Mouse (Mus musculus) lung, postnatal 0 days (tissue): ENCODE results near the gene Dlx6. TPM values are rescaled to one million over a fixed set of nuclear protein-coding genes. Genes with fewer than 3 reads are reported as not detected.

Experiments used
- ATAC-seq: fragments of 200-750 bp; cut with Nextera tagmentation; 2 replicates; pipeline ENCODE4 v1.8.0; 2017; ENCODE audit warnings: moderate library complexity
- DNase-seq: peaks from one replicate; pipeline ENCODE4 v3.0.0-alpha.2; 2016; ENCODE audit warnings: low spot score
- H3K27ac ChIP-seq: fragments of 300-500 bp; sonication (generic); 2 replicates; pipeline ENCODE4 v1.5.1; 2014; ENCODE audit warnings: antibody characterized with exemption, mild to moderate bottlenecking, low read length, mixed read lengths
- H3K27me3 ChIP-seq: fragments of 300-500 bp; sonication (generic); replicated peaks from 2 replicates; pipeline ENCODE4 v1.6.1; 2014; ENCODE audit warnings: low read length, mixed read lengths; ENCODE audit not compliant: insufficient read depth
- H3K36me3 ChIP-seq: fragments of 300-500 bp; sonication (generic); 2 replicates; pipeline ENCODE4 v1.6.1; 2014; ENCODE audit warnings: low read length, mixed read lengths; ENCODE audit not compliant: insufficient read depth
- H3K4me1 ChIP-seq: fragments of 300-500 bp; sonication (generic); 2 replicates; pipeline ENCODE4 v1.6.1; 2014; ENCODE audit warnings: antibody characterized with exemption, low read depth, low read length, mixed read lengths; ENCODE audit not compliant: insufficient read depth
- H3K4me2 ChIP-seq: fragments of 300-500 bp; sonication (generic); replicated peaks from 2 replicates; pipeline ENCODE4 v1.6.1; 2014; ENCODE audit warnings: low read depth, mild to moderate bottlenecking, low read length, moderate library complexity, mixed read lengths
- H3K4me3 ChIP-seq: fragments of 300-500 bp; sonication (generic); 2 replicates; pipeline ENCODE4 v1.5.1; 2014; ENCODE audit warnings: low read depth, low read length
- H3K9ac ChIP-seq: fragments of 300-500 bp; sonication (generic); replicated peaks from 2 replicates; pipeline ENCODE4 v1.6.1; 2014; ENCODE audit warnings: low read depth, mild to moderate bottlenecking
- H3K9me3 ChIP-seq: fragments of 300-500 bp; sonication (generic); 2 replicates; pipeline ENCODE4 v1.6.1; 2016; ENCODE audit warnings: low read length, mixed read lengths
- CTCF ChIP-seq: IDR thresholded peaks from 2 replicates; pipeline ENCODE4 v1.5.1; 2016; ENCODE audit warnings: antibody characterized with exemption, mild to moderate bottlenecking
- EP300 ChIP-seq: IDR thresholded peaks from 2 replicates; pipeline ENCODE4 v1.6.1; 2016; ENCODE audit warnings: antibody characterized with exemption, mild to moderate bottlenecking, control low read depth
- WGBS: fragments of 180-500 bp; shearing (Covaris S2); extraction: QIAGEN DNeasy Blood & Tissue Kit; methylation state at CpG from one replicate; pipeline ENCODE4 v1.1.7; 2014; 5-methylcytosine and 5-hydroxymethylcytosine counted together
- polyA plus RNA-seq: library from polyadenylated mRNA; unstranded; fragments of >200 nt; fragmentation: Nextera tagmentation; extraction: Ambion mirVana; gene quantifications from 2 replicates; pipeline ENCODE4 v1.2.1, GENCODE M21; 2015

The Dlx6 gene
- not detected in 2 replicates for polyA plus RNA-seq

- H3K4me2 ChIP-seq: peak within 1 kb of the TSS; percentile 58
- ATAC-seq (peak; percentile 57), DNase-seq (peak; percentile 16)
- TF ChIP-seq CTCF (no peak), EP300 (no peak)
- no peak within 1 kb of the TSS for H3K27ac ChIP-seq
- H3K27me3 ChIP-seq: peaks cover 75% of the 10 kb centered on the region
- no peak within 1 kb of the TSS for H3K9ac ChIP-seq
- WGBS: 2% methylated on average over 22 of the region's 52 CpGs
- H3K9me3 ChIP-seq: no peaks in the 10 kb centered on the region
- peak within 1 kb of the TSS; percentile 35 for H3K4me3 ChIP-seq
- H3K36me3 ChIP-seq: no peaks in the 10 kb centered on the region
- peaks cover 12% of the 10 kb centered on the region; the same call in 1 of the 2 replicates for H3K4me1 ChIP-seq
Observed at GRCm38 (mm10) chr6:6863160-6863870, at the start of gene Dlx6. TSS of gene Dlx6 (plus strand) at chr6:6863334.

GRCm38 (mm10) chr6:6816821-6817220 lies 46.3 kb upstream of the Dlx6 start:
- WGBS: 73% methylated on average over 6 of the region's 6 CpGs
- Histone ChIP-seq H3K27ac (no peak overlapping the region), H3K4me1 (no peaks in the 10 kb centered on the region), H3K9me3 (no peaks in the 10 kb centered on the region), H3K9ac (no peak overlapping the region), H3K27me3 (no peaks in the 10 kb centered on the region), H3K36me3 (no peaks in the 10 kb centered on the region), H3K4me3 (no peak overlapping the region), H3K4me2 (no peak overlapping the region)
- TF ChIP-seq CTCF: no peak
- DNase-seq: no peak
- ATAC-seq: no peak

- Histone ChIP-seq H3K9me3 (no peaks in the 10 kb centered on the region), H3K36me3 (no peaks in the 10 kb centered on the region), H3K4me2 (no peak overlapping the region), H3K4me3 (no peak overlapping the region), H3K4me1 (no peaks in the 10 kb centered on the region), H3K27ac (no peak overlapping the region), H3K9ac (no peak overlapping the region), H3K27me3 (no peaks in the 10 kb centered on the region)
- DNase-seq (no peak), ATAC-seq (no peak)
- 39% methylated on average over 9 of the region's 9 CpGs for WGBS
- TF ChIP-seq EP300: no peak
- no peak for TF ChIP-seq CTCF
Observed at GRCm38 (mm10) chr6:6818036-6818788, 44.9 kb upstream of the Dlx6 start.

GRCm38 (mm10) chr6:6819134-6819533 lies 44.0 kb upstream of the Dlx6 start:
- H3K27ac ChIP-seq: no peak overlapping the region
- no peaks in the 10 kb centered on the region for H3K36me3 ChIP-seq
- no peaks in the 10 kb centered on the region for H3K27me3 ChIP-seq
- H3K9me3 ChIP-seq: no peaks in the 10 kb centered on the region
- H3K4me3 ChIP-seq: no peak overlapping the region
- H3K4me1 ChIP-seq: no peaks in the 10 kb centered on the region
- DNase-seq (no peak), ATAC-seq (no peak)
- no peak for TF ChIP-seq CTCF
- H3K4me2 ChIP-seq: no peak overlapping the region
- H3K9ac ChIP-seq: no peak overlapping the region
- 29% methylated on average over 7 of the region's 7 CpGs for WGBS

GRCm38 (mm10) chr6:6825313-6825712 lies 37.8 kb upstream of the Dlx6 start:
- no peaks in the 10 kb centered on the region for H3K36me3 ChIP-seq
- no peak for DNase-seq
- TF ChIP-seq EP300 (no peak), CTCF (no peak)
- no peaks in the 10 kb centered on the region for H3K9me3 ChIP-seq
- H3K4me1 ChIP-seq: no peaks in the 10 kb centered on the region
- H3K9ac ChIP-seq: no peak overlapping the region
- no peak overlapping the region for H3K4me2 ChIP-seq
- H3K27ac ChIP-seq: no peak overlapping the region
- H3K27me3 ChIP-seq: no peaks in the 10 kb centered on the region
- no peak overlapping the region for H3K4me3 ChIP-seq
- ATAC-seq: no peak

GRCm38 (mm10) chr6:6826861-6827260 lies 36.3 kb upstream of the Dlx6 start:
- TF ChIP-seq CTCF (no peak), EP300 (no peak)
- no peak for ATAC-seq
- Histone ChIP-seq H3K4me3 (no peak overlapping the region), H3K9me3 (no peaks in the 10 kb centered on the region), H3K9ac (no peak overlapping the region), H3K4me1 (no peaks in the 10 kb centered on the region), H3K36me3 (no peaks in the 10 kb centered on the region), H3K27ac (no peak overlapping the region), H3K4me2 (no peak overlapping the region), H3K27me3 (no peaks in the 10 kb centered on the region)
- WGBS: 94% methylated on average over 1 of the region's 1 CpGs
- no peak for DNase-seq
